Mouse (Mus musculus) liver, embryonic 14.5 days (tissue): ENCODE measurements around the gene Tex2.

Source experiments
- CTCF ChIP-seq: IDR thresholded peaks from 2 replicates; pipeline ENCODE4 v1.5.1; 2016; ENCODE audit warnings: antibody characterized with exemption, low read depth, control low read depth
- EP300 ChIP-seq: IDR thresholded peaks from 2 replicates; pipeline ENCODE4 v1.6.1; 2016; ENCODE audit warnings: antibody characterized with exemption, low read depth

DNA sequence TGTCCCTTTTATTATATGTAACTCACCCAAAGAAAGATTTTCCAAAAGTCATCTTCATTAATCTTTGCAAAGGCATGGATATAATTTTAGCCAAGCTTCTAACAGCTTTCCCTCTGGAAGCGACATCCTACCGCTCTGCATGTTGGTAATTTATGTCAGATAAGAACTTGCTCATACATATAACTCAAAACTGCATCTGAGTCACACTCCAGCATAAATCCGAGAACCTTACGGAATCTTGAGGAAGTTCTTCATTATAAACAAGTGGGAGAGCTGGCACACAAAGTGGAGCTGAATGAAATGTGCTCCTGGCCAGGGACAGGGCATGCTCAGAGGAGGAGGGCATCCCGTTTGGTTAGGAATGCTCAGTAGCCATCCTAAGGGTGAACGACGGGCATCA is 53.5 kb downstream of the Tex2 start:
- no peak for TF ChIP-seq CTCF
- TF ChIP-seq EP300: no peak
